Mouse (Mus musculus): ENCODE results near the gene Pdzk1. TPM values are rescaled to one million over a fixed set of nuclear protein-coding genes. Genes with fewer than 3 reads are reported as not detected.

Gene Pdzk1
- polyA plus RNA-seq, 1 experiment from 2014 or later: 6.1 TPM

DNA sequence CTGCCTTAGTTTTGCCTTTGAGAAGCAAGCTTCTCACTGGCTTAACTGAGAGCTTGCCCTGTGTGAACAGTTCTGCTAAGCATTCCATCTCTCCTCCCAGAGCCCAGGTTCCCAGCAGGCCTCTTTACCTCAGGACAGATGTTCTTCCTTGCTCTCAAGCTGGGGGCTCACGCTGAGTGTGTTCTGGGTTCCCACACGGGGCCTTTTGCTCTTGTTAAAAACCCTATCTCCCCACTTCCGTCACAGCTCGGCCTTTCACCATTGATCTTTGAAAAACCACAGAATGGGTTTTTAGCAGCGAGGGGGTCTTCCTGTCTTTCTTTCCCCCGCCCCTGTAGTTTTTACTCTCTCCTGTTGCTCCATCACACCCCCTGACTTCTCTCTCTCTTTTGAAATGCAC is 14.7 kb upstream of the Pdzk1 start:
- Histone ChIP-seq H3K27me3 (replicated peaks) (peaks cover 7% of the 10 kb centered on the region; the same call in 1 of the 2 replicates), H3K4me2 (no peak overlapping the region), H3K27ac (no peak overlapping the region), H3K4me3 (no peak overlapping the region), H3K36me3 (no peaks in the 10 kb centered on the region), H3K9ac (no peak overlapping the region), H3K9me3 (replicated peaks) (no peaks in the 10 kb centered on the region), H3K4me1 (peaks cover 11% of the 10 kb centered on the region)
- ATAC-seq: no peak
- 11% methylated on average over 6 of the region's 6 CpGs for WGBS (ENCODE audit: insufficient replicate concordance)

DNA sequence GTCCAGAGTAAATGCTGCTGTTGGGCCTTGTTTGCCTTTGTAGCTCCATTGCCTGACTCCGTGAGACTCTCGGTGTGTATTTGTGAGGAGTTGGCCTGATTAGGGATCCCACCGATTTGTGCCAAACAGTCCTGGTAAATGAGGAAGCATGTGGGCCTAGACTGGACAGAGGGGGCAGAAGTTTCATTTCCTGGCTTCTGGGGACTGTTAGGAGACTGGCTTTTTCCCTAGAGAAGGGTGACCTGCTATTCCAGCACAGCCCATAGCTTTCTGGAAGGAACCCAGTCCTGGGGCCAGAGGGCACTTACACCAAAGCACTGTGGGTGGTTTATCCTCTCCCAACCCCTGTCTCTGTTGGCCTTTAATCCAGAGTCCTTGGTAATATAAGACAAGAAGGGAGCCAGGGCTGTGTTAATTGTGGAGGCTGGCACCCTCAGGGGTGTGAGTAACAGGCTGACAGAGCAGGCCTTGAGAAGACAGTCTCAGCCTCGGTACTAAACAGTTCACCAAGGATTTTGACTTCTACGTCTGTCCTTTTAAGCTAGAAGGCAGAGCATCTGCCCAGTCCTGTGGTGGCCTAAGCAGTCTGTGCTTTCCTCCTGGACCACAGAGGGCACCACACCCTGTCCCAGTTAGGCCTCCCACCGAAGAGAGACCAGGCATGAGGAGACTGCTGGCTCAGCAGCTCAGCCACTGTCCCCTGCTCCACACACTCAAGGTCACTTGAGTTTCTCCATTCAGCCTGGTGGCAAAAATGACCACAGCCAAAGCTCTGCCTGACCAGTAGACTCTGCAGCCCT is 8.8 kb upstream of the Pdzk1 start:
- H3K9me3 ChIP-seq (replicated peaks): no peaks in the 10 kb centered on the region
- H3K27ac ChIP-seq: no peak overlapping the region
- H3K9ac ChIP-seq: no peak overlapping the region
- 68% methylated on average over 6 of the region's 6 CpGs for WGBS (ENCODE audit: insufficient replicate concordance)
- H3K4me3 ChIP-seq: no peak overlapping the region
- H3K4me2 ChIP-seq: no peak overlapping the region
- H3K36me3 ChIP-seq: no peaks in the 10 kb centered on the region
- no peak for ATAC-seq
- no peaks in the 10 kb centered on the region for H3K4me1 ChIP-seq
- H3K27me3 ChIP-seq (replicated peaks): 0 out of 2 replicates have a peak, but pooled peaks cover 6% of the 10 kb centered on the region

DNA sequence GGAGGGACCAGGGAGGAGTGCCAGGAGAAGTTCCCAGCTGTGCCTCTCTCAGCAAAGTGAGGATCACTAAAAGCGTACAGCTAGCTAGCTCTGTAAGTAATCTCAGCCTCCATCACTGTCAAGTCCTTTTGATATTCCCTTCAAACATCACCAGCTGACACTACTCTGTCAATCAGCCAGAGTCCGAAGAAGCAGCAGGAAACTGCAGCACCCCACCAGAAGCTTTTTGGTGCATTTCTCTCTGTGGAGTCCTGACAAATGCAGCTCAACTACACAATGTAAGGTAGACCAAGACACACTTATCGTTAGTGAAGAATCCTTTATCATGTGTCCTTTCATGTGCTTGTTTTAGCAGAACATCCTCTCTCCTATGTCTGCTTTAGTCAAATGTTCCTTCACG is 7.5 kb upstream of the Pdzk1 start:
- no peak overlapping the region for H3K27ac ChIP-seq
- H3K27me3 ChIP-seq (replicated peaks): no peaks in the 10 kb centered on the region
- no peak for ATAC-seq
- H3K4me1 ChIP-seq: no peaks in the 10 kb centered on the region
- no peaks in the 10 kb centered on the region for H3K36me3 ChIP-seq
- WGBS (ENCODE audit: insufficient replicate concordance): 69% methylated on average over 4 of the region's 4 CpGs
- H3K4me3 ChIP-seq: no peak overlapping the region
- H3K9me3 ChIP-seq (replicated peaks): no peaks in the 10 kb centered on the region
- no peak overlapping the region for H3K9ac ChIP-seq
- no peak overlapping the region for H3K4me2 ChIP-seq

DNA sequence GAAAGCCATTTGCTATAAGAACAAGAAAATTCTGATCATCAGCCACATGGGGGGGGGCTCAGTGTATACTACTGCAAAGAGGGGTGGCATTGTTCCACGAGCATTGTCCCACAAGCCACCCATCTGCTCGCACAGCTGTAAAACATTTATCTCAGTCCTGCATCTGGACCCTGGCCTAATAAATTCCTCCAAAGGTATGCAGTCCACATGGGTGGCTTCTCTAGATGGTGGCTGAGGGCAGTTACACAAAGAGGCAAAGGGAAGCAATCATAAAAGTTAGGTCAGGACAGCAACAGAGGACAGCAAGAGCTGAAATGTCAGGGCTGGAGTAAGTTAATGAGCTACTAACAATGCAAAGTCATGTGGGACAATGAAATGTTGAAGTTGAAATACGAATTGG is 5.4 kb upstream of the Pdzk1 start:
- Histone ChIP-seq H3K9me3 (replicated peaks) (no peaks in the 10 kb centered on the region), H3K27me3 (replicated peaks) (no peaks in the 10 kb centered on the region), H3K9ac (no peak overlapping the region), H3K4me1 (no peaks in the 10 kb centered on the region), H3K4me2 (no peak overlapping the region), H3K27ac (no peak overlapping the region), H3K4me3 (no peak overlapping the region), H3K36me3 (no peaks in the 10 kb centered on the region)
- 33% methylated on average over 3 of the region's 3 CpGs for WGBS (ENCODE audit: insufficient replicate concordance)
- no peak for ATAC-seq

DNA sequence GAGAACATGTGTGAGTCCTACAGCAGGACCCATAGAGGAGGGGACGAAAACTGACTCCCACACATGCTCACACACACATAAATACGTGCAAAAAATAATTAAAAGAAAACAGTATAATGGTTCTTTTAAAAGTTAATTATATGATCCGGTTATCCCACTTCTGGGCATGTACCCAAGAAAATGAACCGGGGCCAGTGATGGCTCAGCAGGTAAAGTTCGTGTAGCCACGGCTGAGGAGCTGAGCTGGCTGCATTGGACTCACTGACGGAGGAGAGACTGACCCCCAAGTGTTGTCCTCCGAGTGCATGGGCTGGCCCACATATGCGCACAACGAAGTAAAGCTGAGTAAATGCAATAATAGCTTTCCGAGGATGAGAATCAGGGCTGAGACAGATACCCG is 4.5 kb upstream of the Pdzk1 start:
- no peak overlapping the region for H3K4me2 ChIP-seq
- H3K4me3 ChIP-seq: no peak overlapping the region
- no peaks in the 10 kb centered on the region for H3K9me3 ChIP-seq (replicated peaks)
- H3K9ac ChIP-seq: no peak overlapping the region
- H3K36me3 ChIP-seq: no peaks in the 10 kb centered on the region
- ATAC-seq: no peak
- WGBS (ENCODE audit: insufficient replicate concordance): 83% methylated on average over 12 of the region's 12 CpGs
- H3K27me3 ChIP-seq (replicated peaks): 0 out of 2 replicates have a peak, but pooled peaks cover 4% of the 10 kb centered on the region
- H3K27ac ChIP-seq: no peak overlapping the region
- no peaks in the 10 kb centered on the region for H3K4me1 ChIP-seq

DNA sequence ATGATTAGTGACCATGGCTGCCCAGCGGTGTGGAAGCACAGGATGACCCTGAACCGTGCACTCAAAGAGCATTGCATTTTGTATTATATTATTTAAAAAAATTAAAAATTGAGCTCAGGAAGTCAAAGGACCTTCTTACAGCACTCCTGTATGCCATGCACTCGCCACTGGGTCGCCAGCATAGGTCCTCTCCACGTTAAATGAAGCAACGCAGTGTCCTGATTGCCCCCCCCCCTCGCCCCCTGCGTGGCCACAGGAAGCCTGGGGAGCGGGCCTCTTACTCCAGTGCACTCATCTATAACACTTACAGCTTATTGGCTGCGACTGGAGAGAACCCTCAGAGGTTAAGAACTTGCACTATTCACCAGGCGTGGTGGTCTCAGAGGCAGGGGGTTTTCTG is 3.8 kb upstream of the Pdzk1 start:
- no peak overlapping the region for H3K27ac ChIP-seq
- H3K9me3 ChIP-seq (replicated peaks): no peaks in the 10 kb centered on the region
- WGBS (ENCODE audit: insufficient replicate concordance): 46% methylated on average over 11 of the region's 11 CpGs
- no peaks in the 10 kb centered on the region for H3K4me1 ChIP-seq
- no peak overlapping the region for H3K9ac ChIP-seq
- H3K27me3 ChIP-seq (replicated peaks): 0 out of 2 replicates have a peak, but pooled peaks cover 4% of the 10 kb centered on the region
- H3K36me3 ChIP-seq: no peaks in the 10 kb centered on the region
- no peak for ATAC-seq
- H3K4me3 ChIP-seq: no peak overlapping the region
- no peak overlapping the region for H3K4me2 ChIP-seq

DNA sequence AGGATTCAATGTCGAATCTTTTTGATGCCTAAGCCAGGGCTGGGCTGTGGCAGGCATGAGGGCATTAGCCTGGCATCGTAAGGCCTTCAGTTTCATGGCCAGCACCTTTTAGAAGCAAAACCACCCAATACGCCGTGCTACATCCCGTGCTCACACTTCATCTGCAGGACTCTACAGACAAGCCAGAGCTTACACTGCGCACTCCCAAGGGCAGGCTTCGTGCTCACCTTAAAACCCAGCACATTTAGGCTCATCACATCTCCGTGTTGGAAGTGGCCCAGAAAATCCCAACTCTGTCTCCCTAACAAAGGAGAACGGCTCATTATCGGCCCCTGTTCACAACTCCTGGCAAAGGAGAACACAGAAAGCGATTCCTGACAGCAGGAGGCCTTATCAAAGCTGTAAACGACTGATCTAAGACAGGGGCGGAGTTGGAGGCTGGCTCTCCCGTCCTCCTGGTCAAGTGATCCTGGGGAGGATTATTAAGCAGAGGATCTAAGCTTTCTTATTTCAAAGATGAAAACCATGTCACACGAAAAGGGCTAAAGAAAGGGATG is 698 bp upstream of the Pdzk1 start:
- H3K27ac ChIP-seq: no peak overlapping the region
- no peak for ATAC-seq
- no peak overlapping the region for H3K9ac ChIP-seq
- no peaks in the 10 kb centered on the region for H3K9me3 ChIP-seq (replicated peaks)
- WGBS (ENCODE audit: insufficient replicate concordance): 40% methylated on average over 15 of the region's 15 CpGs
- H3K4me1 ChIP-seq: no peaks in the 10 kb centered on the region
- no peaks in the 10 kb centered on the region for H3K36me3 ChIP-seq
- H3K27me3 ChIP-seq (replicated peaks): 0 out of 2 replicates have a peak, but pooled peaks cover 4% of the 10 kb centered on the region
- no peak overlapping the region for H3K4me2 ChIP-seq
- no peak overlapping the region for H3K4me3 ChIP-seq

DNA sequence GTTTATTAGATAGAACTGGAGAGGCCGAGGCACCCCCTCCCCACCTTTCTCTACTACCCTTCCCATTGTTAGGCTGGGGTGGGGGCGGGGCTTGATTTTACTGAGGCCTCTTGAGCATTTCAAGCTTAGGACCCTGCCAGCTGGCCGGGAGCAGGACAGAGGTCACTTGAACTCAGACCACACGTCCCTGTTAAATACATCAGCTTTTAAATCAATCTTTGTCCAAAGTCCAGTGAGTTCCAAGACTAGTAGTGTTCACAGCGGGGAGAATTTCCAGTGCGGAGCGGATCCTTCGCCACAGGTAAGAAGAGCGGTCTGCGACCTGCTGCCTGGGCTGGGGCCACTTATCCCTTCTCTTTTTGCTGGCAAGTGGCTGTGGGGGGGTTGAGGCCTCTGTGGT is 772 bp downstream of the Pdzk1 start:
- Histone ChIP-seq H3K27ac (no peak overlapping the region), H3K4me1 (no peaks in the 10 kb centered on the region), H3K4me3 (no peak overlapping the region), H3K27me3 (replicated peaks) (0 out of 2 replicates have a peak, but pooled peaks cover 4% of the 10 kb centered on the region), H3K36me3 (no peaks in the 10 kb centered on the region), H3K4me2 (peak overlapping the region; percentile 26), H3K9ac (no peak overlapping the region), H3K9me3 (replicated peaks) (no peaks in the 10 kb centered on the region)
- no peak for ATAC-seq
- 68% methylated on average over 10 of the region's 10 CpGs for WGBS (ENCODE audit: insufficient replicate concordance)

DNA sequence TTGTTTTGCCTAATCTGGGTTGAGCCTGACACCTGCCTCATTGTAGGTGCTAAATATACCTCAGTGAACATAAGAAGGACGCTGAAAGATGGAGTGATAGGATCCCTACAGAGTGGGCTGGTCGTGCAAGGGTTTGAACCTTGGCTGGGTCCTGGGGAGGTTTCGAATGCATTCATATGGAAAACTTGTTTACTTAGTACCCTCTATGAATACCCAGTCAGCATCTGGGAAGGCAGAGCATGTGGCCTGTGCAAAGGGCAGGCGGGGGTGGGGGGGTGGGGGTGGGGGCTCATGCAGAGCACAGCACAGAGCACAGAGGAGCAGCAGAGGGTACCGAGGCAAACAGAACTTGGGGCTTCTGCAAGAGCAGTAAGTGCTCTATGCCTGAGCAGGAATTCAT is 3.8 kb downstream of the Pdzk1 start:
- Histone ChIP-seq H3K27ac (no peak overlapping the region), H3K4me3 (no peak overlapping the region), H3K4me1 (no peaks in the 10 kb centered on the region), H3K4me2 (no peak overlapping the region), H3K27me3 (replicated peaks) (0 out of 2 replicates have a peak, but pooled peaks cover 4% of the 10 kb centered on the region), H3K9ac (no peak overlapping the region), H3K36me3 (no peaks in the 10 kb centered on the region), H3K9me3 (replicated peaks) (no peaks in the 10 kb centered on the region)
- ATAC-seq: no peak
- WGBS (ENCODE audit: insufficient replicate concordance): 39% methylated on average over 5 of the region's 5 CpGs

DNA sequence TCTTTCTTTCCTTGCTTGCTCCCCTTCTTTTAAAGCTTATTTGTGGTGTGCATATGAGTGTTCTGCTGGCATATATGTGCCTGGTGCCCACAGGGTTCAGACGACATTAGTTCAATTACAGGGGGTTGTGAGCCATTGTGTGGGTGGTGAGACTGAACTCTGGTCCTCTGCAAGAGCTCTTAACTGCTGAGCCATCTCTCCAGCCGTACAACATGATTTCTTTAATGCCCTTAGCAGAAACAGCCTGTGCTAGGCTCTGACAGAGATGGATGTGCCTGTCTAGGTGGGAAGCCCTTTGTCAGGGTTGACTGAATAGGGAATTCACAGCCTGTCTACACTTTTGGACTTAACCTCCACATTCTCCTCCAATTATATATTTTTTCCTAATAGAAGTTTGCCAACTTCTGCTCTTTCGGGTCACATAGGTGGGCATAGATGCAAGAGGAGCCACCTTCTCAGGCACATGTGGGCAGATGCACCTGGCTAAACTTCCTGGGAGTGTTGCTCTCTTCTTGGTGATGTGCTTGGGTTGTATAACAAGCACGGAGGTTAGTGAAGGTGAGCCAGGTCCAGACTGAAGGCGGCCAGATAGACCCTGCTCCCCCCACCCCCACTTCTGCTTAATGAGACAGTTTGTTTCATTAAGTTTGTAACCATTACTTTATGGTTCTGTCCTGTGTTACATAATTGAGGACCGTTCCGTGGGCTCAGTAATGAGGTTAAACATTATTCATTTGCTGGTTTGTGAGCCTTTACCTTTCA is 5.7 kb downstream of the Pdzk1 start:
- WGBS (ENCODE audit: insufficient replicate concordance): 68% methylated on average over 7 of the region's 7 CpGs

DNA sequence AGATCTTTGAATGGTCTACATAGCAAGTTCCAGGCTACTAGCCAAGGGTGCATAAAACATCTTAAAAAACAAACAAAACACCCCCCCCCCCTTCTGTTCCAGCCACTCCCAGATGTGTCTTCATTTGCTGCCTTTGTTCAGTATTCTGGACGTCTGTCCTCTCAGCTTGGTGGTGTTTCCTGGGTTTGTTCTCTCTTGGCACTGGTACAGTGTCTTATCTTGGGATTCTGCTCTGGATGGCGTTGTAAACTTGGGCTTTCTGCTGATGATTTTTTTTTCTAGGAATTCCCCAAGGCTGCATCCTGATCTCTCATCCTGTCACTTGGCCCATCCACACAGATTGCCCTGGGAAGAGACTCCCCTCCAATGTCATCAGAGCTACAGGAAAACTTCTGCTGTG is 7.3 kb downstream of the Pdzk1 start:
- H3K4me2 ChIP-seq: no peak overlapping the region
- H3K4me1 ChIP-seq: no peaks in the 10 kb centered on the region
- H3K27me3 ChIP-seq (replicated peaks): no peaks in the 10 kb centered on the region
- no peak overlapping the region for H3K9ac ChIP-seq
- H3K36me3 ChIP-seq: no peaks in the 10 kb centered on the region
- no peaks in the 10 kb centered on the region for H3K9me3 ChIP-seq (replicated peaks)
- H3K4me3 ChIP-seq: no peak overlapping the region
- H3K27ac ChIP-seq: no peak overlapping the region
- no peak for ATAC-seq
- 28% methylated on average over 2 of the region's 2 CpGs for WGBS (ENCODE audit: insufficient replicate concordance)

More for the DNA sequence above, 5.7 kb downstream of the Pdzk1 start:
- H3K4me3 ChIP-seq: no peak overlapping the region
- no peaks in the 10 kb centered on the region for H3K36me3 ChIP-seq
- no peaks in the 10 kb centered on the region for H3K27me3 ChIP-seq (replicated peaks)
- ATAC-seq: no peak
- H3K4me2 ChIP-seq: no peak overlapping the region
- H3K9me3 ChIP-seq (replicated peaks): no peaks in the 10 kb centered on the region
- no peak overlapping the region for H3K27ac ChIP-seq
- no peaks in the 10 kb centered on the region for H3K4me1 ChIP-seq
- H3K9ac ChIP-seq: no peak overlapping the region

DNA sequence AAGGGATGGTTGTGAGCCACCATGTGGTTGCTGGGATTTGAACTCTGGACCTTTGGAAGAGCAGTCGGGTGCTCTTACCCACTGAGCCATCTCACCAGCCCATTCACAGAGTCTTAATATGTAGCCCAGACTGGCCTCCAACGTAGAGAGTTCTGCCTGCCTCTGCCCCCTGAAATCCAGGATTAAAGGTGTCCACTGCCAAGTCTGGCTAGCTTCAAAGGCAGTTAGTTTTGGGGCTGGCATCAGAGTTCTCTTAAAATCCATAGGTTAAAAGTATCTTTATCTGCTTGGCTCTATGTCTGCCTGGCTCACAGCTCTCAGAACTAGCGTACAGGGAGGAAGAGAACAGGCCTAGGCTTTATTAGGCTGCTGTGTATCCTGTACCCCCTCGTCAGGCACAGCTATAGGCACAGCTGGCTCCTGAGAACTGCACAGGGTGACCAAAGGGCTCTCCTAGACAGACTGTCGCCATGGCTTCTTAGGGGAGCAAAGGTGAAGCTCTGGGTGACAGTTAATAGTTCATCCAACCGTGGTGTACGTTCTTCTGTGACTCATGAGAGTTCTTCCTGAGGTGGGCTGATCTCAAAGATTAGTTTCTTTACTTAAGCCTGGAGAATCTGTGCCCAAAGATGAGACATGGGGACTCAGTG is 10.0 kb downstream of the Pdzk1 start:
- ATAC-seq: no peak
- H3K36me3 ChIP-seq: no peaks in the 10 kb centered on the region
- WGBS (ENCODE audit: insufficient replicate concordance): 58% methylated on average over 7 of the region's 7 CpGs
- H3K4me1 ChIP-seq: no peaks in the 10 kb centered on the region
- H3K4me2 ChIP-seq: no peak overlapping the region
- H3K4me3 ChIP-seq: no peak overlapping the region
- no peak overlapping the region for H3K9ac ChIP-seq
- no peak overlapping the region for H3K27ac ChIP-seq
- no peaks in the 10 kb centered on the region for H3K9me3 ChIP-seq (replicated peaks)
- H3K27me3 ChIP-seq (replicated peaks): no peaks in the 10 kb centered on the region
